Mouse (Mus musculus) brain, embryonic 14.5 days (tissue): Measurements from ENCODE around the gene Zdhhc14. TPM values are rescaled to one million over a fixed set of nuclear protein-coding genes. Genes with fewer than 3 reads are reported as not detected.

ENCODE experiments used
- DNase-seq: peaks from one replicate; pipeline ENCODE4 v3.0.0-alpha.2; 2011; ENCODE audit warnings: low read depth
- CTCF ChIP-seq: fragments of 200-500 bp; IDR thresholded peaks from 2 replicates; pipeline ENCODE4 v1.5.1; 2012; ENCODE audit warnings: inconsistent platforms, mild to moderate bottlenecking, moderate library complexity, borderline replicate concordance; ENCODE audit not compliant: insufficient read depth, insufficient read length; ENCODE audit errors: extremely low read depth
- POLR2A ChIP-seq: fragments of 200-500 bp; IDR thresholded peaks from 2 replicates; pipeline ENCODE4 v1.6.1; 2012; ENCODE audit warnings: mild to moderate bottlenecking, inconsistent platforms, borderline replicate concordance; ENCODE audit not compliant: poor library complexity, insufficient read depth, insufficient read length, severe bottlenecking; ENCODE audit errors: extremely low read depth
- polyA plus RNA-seq: library from polyadenylated mRNA; depleted of rRNA; stranded (reverse); fragments of >200 nt; gene quantifications from 2 replicates; pipeline ENCODE4 v1.2.3, GENCODE M21; 2012

Gene Zdhhc14
- polyA plus RNA-seq, 1 experiment: 6.2 TPM

GRCm38 (mm10) chr17:5542177-5542576 is 49.8 kb downstream of the Zdhhc14 start:
- no peak for DNase-seq
- TF ChIP-seq POLR2A (no peak), CTCF (no peak)

GRCm38 (mm10) chr17:5544065-5544464 is 51.7 kb downstream of the Zdhhc14 start:
- TF ChIP-seq CTCF (no peak), POLR2A (no peak)
- no peak for DNase-seq

- no peak for TF ChIP-seq CTCF
- TF ChIP-seq POLR2A: no peak
- DNase-seq: no peak
Measured at GRCm38 (mm10) chr17:5545065-5545464, 52.7 kb downstream of the Zdhhc14 start.

- TF ChIP-seq CTCF (no peak), POLR2A (no peak)
Measured at GRCm38 (mm10) chr17:5548546-5548945, 56.2 kb downstream of the Zdhhc14 start.

GRCm38 (mm10) chr17:5549460-5549859 is 57.1 kb downstream of the Zdhhc14 start:
- DNase-seq: no peak
- TF ChIP-seq POLR2A (no peak), CTCF (no peak)

More at GRCm38 (mm10) chr17:5548546-5548945, 56.2 kb downstream of the Zdhhc14 start:
- DNase-seq: no peak

- peak; percentile 32 for DNase-seq
- TF ChIP-seq POLR2A (no peak), CTCF (no peak)
Measured at GRCm38 (mm10) chr17:5550444-5550843, 58.1 kb downstream of the Zdhhc14 start.

GRCm38 (mm10) chr17:5551136-5551535 is 58.8 kb downstream of the Zdhhc14 start:
- TF ChIP-seq POLR2A (no peak), CTCF (no peak)
- DNase-seq: no peak

GRCm38 (mm10) chr17:5552036-5552760 is 59.8 kb downstream of the Zdhhc14 start:
- DNase-seq: no peak
- TF ChIP-seq CTCF (no peak), POLR2A (no peak)

GRCm38 (mm10) chr17:5553556-5553955 is 61.2 kb downstream of the Zdhhc14 start:
- no peak for TF ChIP-seq CTCF
- TF ChIP-seq POLR2A: no peak
- DNase-seq: peak; percentile 25

- no peak for TF ChIP-seq POLR2A
- TF ChIP-seq CTCF: no peak
- no peak for DNase-seq
Measured at GRCm38 (mm10) chr17:5554573-5554972, 62.2 kb downstream of the Zdhhc14 start.

- DNase-seq: no peak
- TF ChIP-seq POLR2A (no peak), CTCF (no peak)
Measured at GRCm38 (mm10) chr17:5556568-5556967, 64.2 kb downstream of the Zdhhc14 start.

- TF ChIP-seq CTCF (no peak), POLR2A (no peak)
- DNase-seq: no peak
Measured at GRCm38 (mm10) chr17:5560212-5560611, 67.9 kb downstream of the Zdhhc14 start.
